Mouse (Mus musculus) WW6 (cell line): ENCODE measurements around the gene Arhgap1.
A peak's percentile ranks its signal among the peaks of the same experiment; 100 is the strongest.

Source experiments
- DNase-seq: peaks from one replicate; pipeline ENCODE4 v3.0.0-alpha.2; 2013; ENCODE audit warnings: low read depth, low spot score

Arhgap1 gene

GRCm38 (mm10) chr2:91646733-91647132, 2.9 kb upstream of the Arhgap1 start:
- DNase-seq = peak; percentile 65

GRCm38 (mm10) chr2:91649152-91649551, 508 bp upstream of the Arhgap1 start:
- no peak for DNase-seq

- DNase-seq = no peak
These were observed 818 bp downstream of the Arhgap1 start for GRCm38 (mm10) chr2:91650360-91650995.

- DNase-seq = no peak
These were observed 2.0 kb downstream of the Arhgap1 start for GRCm38 (mm10) chr2:91651458-91652258.

- no peak for DNase-seq
These were observed 3.2 kb downstream of the Arhgap1 start for GRCm38 (mm10) chr2:91652863-91653262.

GRCm38 (mm10) chr2:91655388-91655787, 5.7 kb downstream of the Arhgap1 start:
- no peak for DNase-seq

GRCm38 (mm10) chr2:91655827-91656226, 6.2 kb downstream of the Arhgap1 start:
- no peak for DNase-seq

GRCm38 (mm10) chr2:91656774-91657173, 7.1 kb downstream of the Arhgap1 start:
- peak; percentile 45 for DNase-seq

GRCm38 (mm10) chr2:91659657-91660056, 10.0 kb downstream of the Arhgap1 start:
- no peak for DNase-seq

GRCm38 (mm10) chr2:91660981-91661380, 11.3 kb downstream of the Arhgap1 start:
- DNase-seq = no peak

- DNase-seq = no peak
These were observed 15.1 kb downstream of the Arhgap1 start for GRCm38 (mm10) chr2:91664780-91665179.

GRCm38 (mm10) chr2:91666386-91666910, 16.8 kb downstream of the Arhgap1 start:
- no peak for DNase-seq

- DNase-seq = no peak
These were observed 18.1 kb downstream of the Arhgap1 start for GRCm38 (mm10) chr2:91667747-91668146.

- DNase-seq = no peak
These were observed 19.7 kb downstream of the Arhgap1 start for GRCm38 (mm10) chr2:91669326-91669725.

GRCm38 (mm10) chr2:91670038-91670437, 20.4 kb downstream of the Arhgap1 start:
- DNase-seq = no peak

- no peak for DNase-seq
These were observed 23.9 kb downstream of the Arhgap1 start for GRCm38 (mm10) chr2:91673587-91673986.

GRCm38 (mm10) chr2:91674895-91675294, 25.2 kb downstream of the Arhgap1 start:
- no peak for DNase-seq

- no peak for DNase-seq
These were observed 26.8 kb downstream of the Arhgap1 start for GRCm38 (mm10) chr2:91676420-91676819.

GRCm38 (mm10) chr2:91676961-91677360, 27.3 kb downstream of the Arhgap1 start:
- no peak for DNase-seq

- peak; percentile 49 for DNase-seq
These were observed 33.2 kb downstream of the Arhgap1 start for GRCm38 (mm10) chr2:91682850-91683249.

- no peak for DNase-seq
These were observed 34.3 kb downstream of the Arhgap1 start for GRCm38 (mm10) chr2:91683919-91684318.

GRCm38 (mm10) chr2:91689452-91689851, 39.8 kb downstream of the Arhgap1 start:
- DNase-seq = no peak
